Mouse (Mus musculus) layer of hippocampus, adult 6 months (tissue): Measurements from ENCODE around the gene Olfr103. TPM values are rescaled to one million over a fixed set of nuclear protein-coding genes. Genes with fewer than 3 reads are reported as not detected.

ENCODE experiments used
- long read RNA-seq, 2 experiments: library from polyadenylated mRNA; unstranded; transcript quantifications; one replicate each; pipeline ENCODE4 v2.0.0; 2019 to 2020
- polyA plus RNA-seq: library from polyadenylated mRNA; unstranded; fragments of <200 nt; fragmentation: Nextera tagmentation; gene quantifications from 2 replicates; pipeline ENCODE4 v1.2.3, GENCODE M21; 2021

Olfr103 gene
- polyA plus RNA-seq = not detected in 2 replicates
- long read RNA-seq, experiment 1 = 0 reads
- long read RNA-seq, experiment 2 = 0 reads

GRCm38 (mm10) chr17:37339598-37339997, at the start of gene Olfr103:
Gene Olfr103 (minus strand): TSS chr17:37339698.

GRCm38 (mm10) chr17:37378733-37379132, 39.2 kb upstream of the Olfr103 start, which contains the start of gene Olfr105-ps:
Gene Olfr105-ps (plus strand): TSS chr17:37379033.

DNA sequence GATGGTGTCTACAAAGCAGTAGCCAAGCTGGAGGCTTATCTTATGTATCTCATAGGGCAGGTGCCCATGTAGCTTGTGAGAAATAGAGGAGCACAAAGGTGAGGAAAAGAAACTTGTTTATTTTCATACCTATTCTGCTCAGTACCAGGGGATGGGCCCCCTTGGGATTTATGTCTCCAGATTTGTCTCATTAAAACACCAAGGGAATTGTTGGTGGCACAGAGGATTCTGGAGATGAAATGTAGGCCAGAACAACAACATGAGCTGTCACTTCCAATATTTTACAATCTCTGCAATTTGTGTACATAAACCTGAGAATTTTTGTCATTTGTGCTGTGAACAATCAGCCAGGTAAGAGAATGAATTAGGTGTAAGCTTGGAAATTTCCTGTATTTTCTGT, 19.8 kb upstream of the Olfr103 start, which contains the start of gene Olfr104-ps:
Gene Olfr104-ps (plus strand): TSS at position 301 of the 400 bp plus-strand sequence.

GRCm38 (mm10) chr17:37316954-37317353, 22.5 kb downstream of the Olfr103 start, which contains the start of gene Olfr102:
Gene Olfr102 (minus strand): TSS chr17:37317054.

DNA sequence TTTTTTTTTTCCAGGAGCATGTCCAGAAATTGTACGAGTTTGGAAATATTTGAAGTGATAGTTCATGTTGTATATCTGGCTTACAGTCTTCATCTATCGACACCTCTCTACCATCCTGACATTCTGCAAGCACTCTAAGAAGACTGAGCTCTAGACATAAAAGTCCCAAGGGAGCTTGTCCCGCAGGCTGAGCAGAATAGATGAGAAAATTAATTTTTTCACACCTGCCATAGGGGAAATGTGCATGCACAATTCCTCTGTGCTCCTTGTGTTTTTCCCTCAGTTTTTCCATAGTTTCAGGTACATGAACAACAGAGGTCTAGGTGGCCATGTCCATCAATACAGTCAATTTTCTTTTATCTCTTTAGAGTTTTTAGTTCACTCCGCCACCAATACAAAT, 35.3 kb downstream of the Olfr103 start, which contains the start of gene Olfr101:
Gene Olfr101 (minus strand): TSS at position 101 of the 400 bp plus-strand sequence.

Other genes with a start within 250 kb of the Olfr103 start
- gene Olfr91, start 241.4 kb downstream of the Olfr103 start, polyA plus RNA-seq = not detected in 2 replicates
- not detected in 2 replicates for gene Olfr92, start 219.6 kb downstream of the Olfr103 start, polyA plus RNA-seq
- not detected in 2 replicates for gene Olfr93, start 178.2 kb downstream of the Olfr103 start, polyA plus RNA-seq
- not detected in 2 replicates for gene Ubd, start 145.8 kb downstream of the Olfr103 start, polyA plus RNA-seq
- gene Olfr94, start 138.7 kb downstream of the Olfr103 start, polyA plus RNA-seq = not detected in 2 replicates
- not detected in 2 replicates for gene Olfr95, start 126.6 kb downstream of the Olfr103 start, polyA plus RNA-seq
- not detected in 2 replicates for gene Olfr96, start 119.6 kb downstream of the Olfr103 start, polyA plus RNA-seq
- gene Olfr97, start 102.4 kb downstream of the Olfr103 start, polyA plus RNA-seq = not detected in 2 replicates
- not detected in 2 replicates for gene Olfr98, start 75.9 kb downstream of the Olfr103 start, polyA plus RNA-seq
- 3.3 and 3.5 TPM in 2 replicates for gene H2-M3, start 69.5 kb downstream of the Olfr103 start, polyA plus RNA-seq
- not detected in 2 replicates for gene Olfr99, start 56.2 kb downstream of the Olfr103 start, polyA plus RNA-seq
- gene Olfr101, start 35.4 kb downstream of the Olfr103 start, polyA plus RNA-seq = not detected in 2 replicates
- not detected in 2 replicates for gene Olfr102, start 22.6 kb downstream of the Olfr103 start, polyA plus RNA-seq
- gene Olfr104-ps, start 19.9 kb upstream of the Olfr103 start, polyA plus RNA-seq = not detected in 2 replicates
- not detected in 2 replicates for gene Olfr105-ps, start 39.3 kb upstream of the Olfr103 start, polyA plus RNA-seq
- not detected in 2 replicates for gene Olfr106-ps, start 50.7 kb upstream of the Olfr103 start, polyA plus RNA-seq
- not detected in 2 replicates for gene Olfr107, start 59.5 kb upstream of the Olfr103 start, polyA plus RNA-seq
- gene Olfr108, start 105.8 kb upstream of the Olfr103 start, polyA plus RNA-seq = not detected in 2 replicates
- gene Olfr109, start 119.2 kb upstream of the Olfr103 start, polyA plus RNA-seq = not detected in 2 replicates
- not detected in 2 replicates for gene H2-M2, start 143.9 kb upstream of the Olfr103 start, polyA plus RNA-seq
- not detected in 2 replicates for gene Olfr110, start 152.8 kb upstream of the Olfr103 start, polyA plus RNA-seq
- gene Olfr111, start 168.3 kb upstream of the Olfr103 start, polyA plus RNA-seq = not detected in 2 replicates
- not detected in 2 replicates for gene Olfr112, start 229.8 kb upstream of the Olfr103 start, polyA plus RNA-seq
- not detected in 2 replicates for gene Olfr113, start 238.0 kb upstream of the Olfr103 start, polyA plus RNA-seq